Mouse (Mus musculus) spleen, postnatal 36 days (tissue): ENCODE data around the gene Dlg2.
"Not testable (repeated sequence)": the region's sequence is repeated elsewhere in the genome, so short reads cannot be mapped to it uniquely, and the experiment has no call there.

ENCODE experiments used
- DNase-seq, 2 experiments: peaks; one replicate each; pipeline ENCODE4 v3.0.0; 2022; ENCODE audit warnings: low spot score in 2 of 2, mixed read lengths in 1 of 2

The Dlg2 gene

DNA sequence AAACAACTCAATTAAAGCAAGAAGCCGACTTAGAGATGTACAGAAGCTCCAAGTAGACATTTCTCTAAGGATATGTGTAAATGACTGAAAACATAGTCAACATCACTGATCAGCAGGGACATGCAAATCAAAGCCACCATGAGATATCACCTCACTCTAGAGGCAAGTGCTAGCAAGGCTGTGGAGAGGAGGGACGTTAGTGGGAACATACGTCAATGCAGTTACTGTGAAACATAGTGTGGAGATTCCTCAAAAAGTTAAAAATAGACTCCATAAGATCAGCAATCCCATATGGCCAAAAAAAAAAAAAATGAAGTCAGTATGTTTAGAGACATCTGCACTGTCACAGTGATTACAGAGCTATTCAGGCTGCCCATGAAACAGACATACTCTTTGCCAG, 349.2 kb downstream of the Dlg2 start:
- DNase-seq: no peak

DNA sequence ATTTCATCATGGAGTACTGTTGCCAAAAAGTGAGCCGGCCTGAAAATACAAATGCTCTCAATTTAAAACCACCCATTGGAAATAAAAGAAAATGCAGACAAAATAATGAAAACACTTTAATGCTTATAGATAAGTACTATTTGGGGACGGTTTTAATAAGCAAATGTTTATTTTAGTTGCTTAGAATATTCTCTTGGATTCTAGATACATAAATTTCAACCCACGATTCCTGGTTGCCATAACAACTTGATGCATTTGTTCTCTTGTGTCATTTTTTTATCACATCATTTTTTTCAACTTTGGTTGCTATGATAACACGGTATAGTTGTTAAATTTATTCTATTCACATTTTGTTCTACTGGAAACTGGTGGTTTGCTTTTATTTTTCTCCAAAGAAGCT, 364.8 kb downstream of the Dlg2 start:
- DNase-seq: no peak

DNA sequence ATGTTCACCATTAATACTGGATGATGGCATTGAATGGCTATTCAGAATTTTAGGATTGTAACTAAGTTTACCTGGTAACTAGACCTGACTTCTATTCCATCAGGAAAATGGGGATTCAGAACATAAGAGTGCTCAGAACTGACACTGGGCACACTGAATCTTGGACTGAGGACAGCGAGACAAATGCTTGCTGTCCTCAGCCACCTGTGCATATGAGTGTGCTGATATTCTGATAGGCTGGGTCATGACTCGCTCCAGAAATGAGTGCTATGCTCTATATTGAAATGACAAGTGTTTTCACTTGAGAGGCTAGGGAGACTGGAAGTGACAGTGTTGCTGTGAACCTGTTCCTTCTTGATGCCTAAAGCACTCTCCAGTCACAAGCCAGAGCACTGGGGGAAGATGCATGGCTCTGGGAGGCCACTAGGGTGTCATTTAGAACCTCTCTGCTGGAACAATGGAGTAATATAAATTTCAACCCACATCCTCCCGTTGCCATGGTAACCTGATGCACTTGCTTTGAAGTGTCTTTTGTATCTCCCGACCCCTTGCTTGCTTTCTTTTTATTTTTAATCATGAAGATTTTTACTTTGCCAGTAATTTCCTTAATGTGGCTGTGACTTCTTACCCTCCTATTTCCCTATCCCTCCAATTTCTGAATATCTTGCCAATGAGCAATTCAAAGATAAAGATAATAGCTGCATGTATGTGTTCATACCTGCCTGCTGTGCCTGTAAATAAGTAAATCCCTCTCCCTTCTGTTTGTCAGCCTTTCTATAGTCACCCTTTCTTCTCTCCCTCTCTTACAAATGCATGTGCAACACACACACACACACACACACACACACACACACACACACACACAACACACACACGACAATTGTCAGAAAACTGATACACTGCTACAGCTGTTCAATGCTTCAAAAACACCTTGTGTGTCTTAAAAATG, 367.1 kb downstream of the Dlg2 start:
- DNase-seq: no peak

DNA sequence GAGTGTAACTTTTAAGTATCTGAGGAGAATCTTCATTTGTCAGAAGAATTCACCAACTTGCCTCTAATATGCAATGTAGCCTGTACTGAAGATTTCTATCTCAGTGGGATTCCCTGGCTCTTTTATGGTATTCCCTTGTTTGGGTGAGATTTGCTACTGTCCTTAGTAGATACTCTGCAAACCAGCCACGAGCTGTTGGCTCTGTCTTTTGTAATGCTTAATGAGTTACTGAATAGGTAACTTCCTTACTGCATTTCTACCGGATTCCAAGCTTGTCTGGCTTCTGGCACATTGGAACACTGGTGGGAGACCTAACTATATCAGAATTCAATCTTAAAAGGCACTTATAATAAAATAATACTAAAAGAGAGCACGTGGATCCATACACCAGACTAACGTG, 400.3 kb downstream of the Dlg2 start:
- DNase-seq: not testable (repeated sequence)

DNA sequence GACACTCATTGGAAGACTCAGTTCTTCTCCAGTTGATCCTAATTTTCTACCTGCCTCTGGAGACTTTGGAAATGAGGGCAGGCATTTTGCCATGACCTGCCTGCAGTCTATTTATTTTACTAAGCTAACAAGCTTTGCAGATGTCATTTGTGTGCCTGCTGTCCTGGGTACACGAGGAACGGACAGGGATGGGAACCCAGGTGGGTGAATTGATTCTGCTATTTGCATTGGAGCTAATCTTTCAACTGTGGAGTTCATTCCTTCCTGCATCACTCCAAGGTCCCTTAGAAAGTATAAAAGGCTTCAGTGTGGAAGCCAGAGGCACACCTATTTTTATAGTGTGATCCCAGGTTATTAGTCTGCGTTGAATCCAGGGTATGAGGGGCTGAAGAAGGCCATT, 406.3 kb downstream of the Dlg2 start:
- no peak for DNase-seq

DNA sequence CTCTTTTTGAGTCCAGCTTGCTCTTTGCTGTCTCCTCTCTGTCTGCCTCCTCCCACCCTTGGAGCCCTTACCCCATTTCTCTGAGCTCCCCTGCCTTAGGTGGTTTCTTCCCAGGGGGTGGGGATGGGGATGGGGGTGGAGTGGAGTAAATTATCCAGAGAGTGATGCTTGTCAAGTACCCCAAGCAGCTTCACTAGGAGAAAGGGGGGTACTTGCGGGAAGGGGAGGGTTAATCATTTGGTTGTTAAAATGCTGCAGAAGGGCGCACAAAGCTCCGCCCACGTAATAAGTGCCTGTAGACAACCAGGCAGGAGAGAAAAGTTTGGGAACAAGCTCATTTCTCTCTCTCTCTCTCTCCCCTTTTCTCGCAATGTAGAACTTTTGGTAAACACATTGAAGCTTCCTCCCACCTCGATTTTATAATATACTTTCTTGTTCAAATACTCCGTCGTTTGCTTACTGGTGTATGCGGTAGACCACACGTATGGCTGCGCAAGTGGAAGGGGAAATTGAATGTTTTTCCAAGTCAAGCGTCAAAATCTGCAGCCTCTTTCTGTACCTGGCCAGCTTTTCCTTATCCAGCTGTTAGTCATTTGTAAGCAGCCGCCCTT, 410.0 kb downstream of the Dlg2 start:
- DNase-seq: no peak

DNA sequence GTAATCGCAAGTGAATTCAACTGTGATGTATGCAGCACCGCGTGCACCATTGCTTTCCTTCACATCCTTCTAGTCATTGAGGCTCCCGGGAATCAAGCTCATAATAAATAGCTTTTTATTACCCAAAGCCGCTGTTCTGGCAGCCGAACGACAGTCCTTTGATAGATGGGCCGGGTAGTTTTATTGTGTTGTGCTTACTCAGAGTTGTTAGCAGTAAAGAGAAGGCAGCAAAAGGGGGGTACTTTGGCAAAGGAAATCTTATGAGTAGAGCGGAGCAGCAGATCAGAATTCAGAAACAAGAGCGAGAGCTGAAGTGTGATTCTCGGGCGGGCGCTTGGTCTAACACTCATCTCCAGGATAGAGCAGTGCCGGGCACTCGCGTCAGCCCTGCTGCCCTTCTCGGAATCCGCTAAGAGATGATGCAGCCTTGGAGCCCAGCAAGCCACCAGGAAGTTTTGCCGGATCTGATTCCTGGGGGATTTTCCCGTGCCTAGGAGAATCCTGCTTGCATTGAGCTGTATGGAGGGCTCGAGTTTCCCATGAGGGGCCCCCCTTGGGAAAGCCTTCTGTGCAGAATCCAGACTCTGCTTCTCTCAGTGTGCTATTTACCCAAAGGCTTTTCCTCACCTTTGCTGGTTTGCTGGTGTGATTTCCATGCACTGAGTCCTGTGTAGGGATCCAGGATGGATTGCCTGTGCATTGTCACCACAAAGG, 410.7 kb downstream of the Dlg2 start:
- DNase-seq: no peak

DNA sequence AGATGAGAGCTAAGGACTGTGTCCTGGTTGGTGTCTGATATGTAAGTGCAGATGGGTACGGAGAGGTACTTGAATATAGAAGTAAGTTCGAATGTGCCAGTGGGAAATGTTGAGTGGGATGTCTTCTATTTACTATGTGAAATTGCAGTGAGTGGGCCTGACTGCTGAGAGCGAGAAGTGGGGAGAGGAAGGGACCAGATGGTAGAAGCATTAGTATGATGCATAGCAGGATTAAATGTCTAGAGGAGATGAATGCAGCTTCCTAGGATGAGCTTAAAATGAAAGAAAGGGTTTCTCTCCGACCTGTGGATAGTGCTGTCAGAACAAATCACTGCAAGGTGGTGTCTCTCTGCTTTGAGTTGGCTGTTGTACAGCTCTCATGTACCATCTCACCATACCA, 451.0 kb downstream of the Dlg2 start:
- no peak for DNase-seq

DNA sequence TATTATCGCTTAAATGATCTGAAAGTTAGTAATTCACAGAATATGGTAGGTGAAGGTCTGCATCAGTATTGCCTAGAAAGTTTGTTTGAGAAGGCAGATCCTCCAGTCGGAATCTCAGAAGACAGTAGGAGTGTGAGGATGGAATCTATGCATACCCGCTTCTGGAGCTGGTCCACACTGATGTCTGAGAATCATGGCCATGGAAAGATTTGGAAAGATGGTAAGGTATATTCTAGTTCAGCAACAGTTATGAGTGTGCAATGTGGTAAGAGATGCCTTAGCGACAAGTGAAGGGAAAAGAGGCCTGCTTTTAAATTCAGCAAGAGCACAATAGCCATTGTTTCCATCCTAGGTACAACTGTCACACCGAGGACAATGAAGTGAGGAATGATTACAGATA, 464.3 kb downstream of the Dlg2 start:
- DNase-seq: no peak

DNA sequence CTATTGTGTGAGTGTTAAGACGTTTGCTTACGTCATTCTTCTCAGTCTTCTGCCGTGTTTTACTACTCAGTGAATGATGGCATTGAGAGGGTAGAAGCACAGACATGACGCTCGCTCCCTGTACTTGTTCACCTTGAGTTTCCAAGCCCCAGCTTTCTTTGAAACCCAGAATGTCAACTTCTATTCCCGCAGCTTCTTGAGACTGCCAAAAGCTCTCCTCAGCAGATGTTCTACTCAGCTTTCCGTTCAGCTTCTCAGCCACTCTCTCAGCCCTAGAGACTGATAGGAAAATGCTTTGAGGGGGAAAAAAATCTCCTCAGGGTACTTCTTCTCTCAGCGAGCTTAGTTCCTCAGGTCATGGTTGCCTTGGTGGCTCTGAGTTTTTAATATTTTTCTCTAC, 470.6 kb downstream of the Dlg2 start:
- DNase-seq: no peak

DNA sequence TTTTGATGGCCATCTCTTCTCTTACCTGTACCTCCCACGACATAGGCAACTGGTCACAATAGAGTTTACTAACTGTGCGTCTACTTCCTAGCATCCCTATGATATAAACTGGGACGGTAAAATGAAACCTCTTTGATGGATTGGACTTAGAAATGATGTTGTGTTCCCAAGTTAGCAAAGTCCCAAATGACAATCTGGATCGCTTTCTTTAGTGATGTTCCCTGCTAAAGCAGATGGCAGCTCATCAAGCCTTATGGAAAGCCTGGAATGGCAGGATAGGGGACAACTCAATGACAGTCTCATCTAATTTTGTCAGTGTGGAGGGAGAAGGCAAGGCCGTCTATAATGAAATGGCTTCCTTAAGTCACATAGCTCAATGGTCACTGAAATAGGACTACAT, 472.7 kb downstream of the Dlg2 start:
- DNase-seq: no peak

DNA sequence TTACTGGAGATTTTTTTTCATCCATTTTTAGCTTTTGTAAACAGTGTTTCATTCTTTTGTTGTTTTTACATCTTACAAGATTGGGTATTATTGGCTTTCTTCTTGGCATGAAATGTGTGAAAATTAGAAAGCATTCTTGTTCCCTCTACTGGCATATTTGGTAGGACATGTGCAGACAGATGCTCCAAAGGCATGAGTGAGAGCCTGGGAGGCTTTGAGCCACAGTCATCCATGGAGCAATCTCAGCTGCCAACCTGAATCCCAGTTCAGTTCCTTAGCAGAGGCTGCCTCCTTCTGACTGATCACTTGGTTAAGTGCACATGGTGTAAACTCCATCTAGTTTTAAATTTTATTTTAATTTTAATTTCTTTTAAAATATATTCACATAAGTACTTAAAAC, 500.8 kb downstream of the Dlg2 start:
- no peak for DNase-seq

DNA sequence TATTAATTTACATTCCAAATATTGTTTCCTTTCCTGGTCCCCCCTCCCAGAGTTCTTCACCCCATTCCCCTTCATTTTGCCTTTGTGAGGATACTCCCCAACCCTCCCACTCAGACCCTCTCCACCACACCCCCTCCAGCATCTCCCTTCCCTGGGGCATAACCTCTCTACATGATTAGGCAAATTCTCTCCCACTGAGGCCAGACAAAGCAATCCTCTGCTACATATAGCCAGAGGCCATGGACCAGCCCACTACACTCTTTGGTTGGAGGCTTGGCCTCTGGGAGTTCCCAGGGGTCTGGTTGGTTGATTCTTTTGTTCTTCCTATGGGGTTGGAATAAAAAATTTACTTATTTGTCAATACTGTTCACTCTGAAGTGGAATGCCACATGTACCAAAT, 505.6 kb downstream of the Dlg2 start:
- DNase-seq: no peak

DNA sequence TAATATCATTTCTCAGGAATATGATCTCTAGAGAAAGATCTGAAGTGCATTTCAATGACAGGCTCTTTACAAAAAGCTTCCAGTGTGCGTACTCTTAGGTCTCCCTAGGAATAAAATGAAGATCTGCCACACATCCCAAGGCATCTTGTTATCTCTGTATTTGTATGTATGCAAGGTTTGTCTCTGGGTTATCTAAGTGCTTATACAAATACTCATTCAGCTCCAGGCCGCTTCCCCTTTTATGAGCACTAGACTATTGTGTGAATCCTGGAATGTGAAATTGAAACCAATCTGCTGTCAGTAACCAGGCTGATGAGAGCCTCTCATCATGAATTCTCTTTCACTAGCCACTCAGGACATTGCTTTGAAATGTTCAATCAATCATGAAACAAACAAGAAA, 534.2 kb downstream of the Dlg2 start:
- DNase-seq: no peak

DNA sequence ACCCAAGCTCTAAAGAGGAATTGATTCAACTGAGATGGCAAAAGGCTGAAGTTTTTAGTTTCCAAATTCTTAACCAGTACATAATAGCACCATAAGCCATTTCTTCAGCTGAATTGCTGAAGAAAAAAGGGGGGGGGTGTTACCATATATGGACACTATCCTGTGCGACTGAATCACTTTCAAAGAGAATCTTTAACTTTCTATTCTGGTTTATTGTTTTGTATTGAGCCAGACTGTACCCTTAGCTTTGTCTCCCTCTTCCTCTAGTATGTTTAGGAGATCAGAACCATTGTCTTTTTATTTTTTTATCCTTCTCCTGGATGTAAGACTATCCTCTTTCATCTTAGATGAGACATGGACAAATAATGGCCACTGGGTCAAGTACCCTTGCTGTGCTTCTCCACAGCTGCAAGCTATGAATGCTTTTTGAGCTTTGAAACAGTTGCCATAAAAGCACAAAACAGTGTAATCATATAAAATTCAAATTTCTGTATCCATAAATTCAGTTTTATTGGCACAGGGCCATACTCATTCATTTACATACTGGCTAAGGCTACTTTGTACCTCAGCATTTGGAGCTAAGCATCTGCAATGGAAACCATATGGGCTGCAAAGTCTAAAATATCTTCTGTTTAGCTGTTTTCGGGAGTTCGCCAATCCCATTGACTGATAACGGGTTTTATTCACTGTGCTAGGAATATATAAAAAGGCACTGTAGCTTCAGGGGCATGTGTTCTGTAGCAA, 568.7 kb downstream of the Dlg2 start:
- DNase-seq: no peak

DNA sequence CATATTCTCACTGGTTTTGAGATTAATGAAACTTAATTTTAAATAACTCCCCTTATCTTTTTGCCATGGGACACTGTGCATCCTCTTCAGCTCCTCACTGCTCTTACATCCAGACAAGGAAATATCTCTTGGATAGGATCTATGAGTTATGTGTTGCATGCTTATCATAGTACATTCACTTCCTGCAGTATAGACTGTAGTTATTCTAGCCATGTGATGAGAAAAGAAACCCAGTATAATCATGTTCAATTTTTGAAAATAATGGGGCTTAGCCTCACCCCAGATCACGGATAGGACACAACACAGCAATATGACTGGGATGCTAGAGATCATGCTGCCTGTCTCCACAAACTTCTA, 569.2 kb downstream of the Dlg2 start:
- DNase-seq: no peak

DNA sequence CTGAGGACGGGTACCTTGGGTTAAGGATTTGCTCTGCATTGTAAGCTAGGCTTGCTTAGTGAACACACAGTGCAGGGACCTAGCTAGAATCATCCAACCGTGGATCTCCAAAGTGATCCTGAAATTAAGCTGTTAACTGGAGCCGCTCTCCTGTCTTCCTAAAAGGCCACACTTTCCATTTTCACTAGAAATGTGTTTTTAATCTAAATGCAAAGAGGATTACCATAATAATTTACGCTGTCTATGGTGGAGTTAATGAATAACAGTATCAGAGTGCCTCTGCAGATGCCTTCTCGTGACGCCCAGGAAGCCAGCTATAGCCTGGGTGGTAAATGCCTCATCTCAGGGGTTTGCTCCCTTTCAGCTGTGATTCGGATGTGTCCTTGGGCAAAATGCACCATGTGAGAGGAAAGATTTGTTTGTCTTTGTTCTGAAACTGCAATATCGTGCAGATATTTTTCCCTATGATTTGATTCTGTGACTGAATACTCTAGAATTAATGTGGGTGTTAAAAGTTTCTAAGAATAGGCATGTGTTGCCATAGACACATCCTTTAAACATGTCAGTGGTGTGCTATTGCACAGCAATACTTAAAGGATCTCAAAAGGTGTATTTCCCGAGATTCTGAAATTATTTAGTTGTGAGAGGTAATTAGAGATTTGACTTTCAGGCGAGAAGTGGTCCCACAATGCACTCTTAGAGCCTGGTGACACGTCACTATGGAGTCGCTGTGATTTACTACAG, 587.0 kb downstream of the Dlg2 start:
- no peak for DNase-seq

DNA sequence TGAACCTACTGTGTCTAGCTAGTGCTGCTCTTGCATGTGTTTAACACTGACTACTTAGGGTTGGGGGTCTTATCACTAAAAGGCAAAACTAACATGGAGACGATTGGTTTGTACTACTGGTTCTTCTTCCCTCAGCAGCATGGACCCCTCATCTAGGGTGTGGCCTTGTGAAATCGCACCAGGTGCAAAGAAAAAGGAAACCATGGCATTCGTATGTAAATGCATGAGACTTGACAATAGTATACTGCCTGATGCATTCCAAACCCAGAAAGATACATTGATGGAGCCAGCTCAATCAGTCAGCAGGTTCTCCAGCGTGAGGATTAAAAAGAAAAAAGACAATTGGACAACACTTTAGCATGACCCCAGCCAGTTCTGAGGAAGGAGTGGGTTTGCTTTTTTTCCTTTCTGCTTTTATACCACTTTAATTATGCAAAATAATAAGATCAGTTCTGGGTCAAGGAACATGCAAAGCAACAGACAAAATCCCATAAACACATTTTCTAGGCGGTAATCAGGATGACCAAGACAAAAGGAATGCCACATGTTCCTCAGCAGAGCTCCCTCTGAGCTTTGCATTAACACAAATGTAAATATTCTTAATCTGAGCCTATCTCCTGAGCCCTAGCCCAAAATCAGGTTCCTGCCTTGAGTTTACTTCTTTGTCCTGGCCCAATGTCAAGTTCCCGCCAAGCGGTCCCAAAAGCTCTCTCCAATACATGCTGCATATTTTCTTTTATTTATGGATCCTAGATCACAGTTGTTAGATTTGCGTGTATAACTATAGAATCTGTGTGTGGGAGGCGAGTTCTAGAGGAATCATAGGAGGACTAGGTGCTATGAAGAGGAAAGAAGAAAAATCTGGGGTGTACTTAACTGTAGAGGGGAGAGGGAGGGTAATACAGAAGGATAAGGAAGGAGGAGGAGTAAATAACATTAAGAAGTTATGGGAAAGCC, 595.6 kb downstream of the Dlg2 start:
- DNase-seq: no peak

DNA sequence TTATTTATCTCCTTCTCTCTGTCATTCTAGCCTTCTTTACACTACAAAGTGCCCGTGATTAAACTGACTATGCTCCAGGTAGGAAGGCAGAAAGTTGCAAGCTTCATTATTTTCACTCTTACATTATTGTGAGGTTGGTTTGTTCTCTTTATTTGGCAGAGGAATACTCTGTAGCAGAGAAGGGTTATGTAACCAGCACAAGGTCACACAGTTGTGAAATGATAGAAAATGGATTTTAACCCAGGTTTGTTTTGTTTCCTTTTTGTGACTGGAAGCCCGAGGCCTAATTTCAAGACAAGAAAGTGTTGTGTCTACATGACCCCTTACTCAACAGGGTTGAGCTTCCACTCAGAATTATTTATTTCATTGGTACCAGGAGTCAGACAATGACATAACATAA, 609.6 kb downstream of the Dlg2 start:
- no peak for DNase-seq

DNA sequence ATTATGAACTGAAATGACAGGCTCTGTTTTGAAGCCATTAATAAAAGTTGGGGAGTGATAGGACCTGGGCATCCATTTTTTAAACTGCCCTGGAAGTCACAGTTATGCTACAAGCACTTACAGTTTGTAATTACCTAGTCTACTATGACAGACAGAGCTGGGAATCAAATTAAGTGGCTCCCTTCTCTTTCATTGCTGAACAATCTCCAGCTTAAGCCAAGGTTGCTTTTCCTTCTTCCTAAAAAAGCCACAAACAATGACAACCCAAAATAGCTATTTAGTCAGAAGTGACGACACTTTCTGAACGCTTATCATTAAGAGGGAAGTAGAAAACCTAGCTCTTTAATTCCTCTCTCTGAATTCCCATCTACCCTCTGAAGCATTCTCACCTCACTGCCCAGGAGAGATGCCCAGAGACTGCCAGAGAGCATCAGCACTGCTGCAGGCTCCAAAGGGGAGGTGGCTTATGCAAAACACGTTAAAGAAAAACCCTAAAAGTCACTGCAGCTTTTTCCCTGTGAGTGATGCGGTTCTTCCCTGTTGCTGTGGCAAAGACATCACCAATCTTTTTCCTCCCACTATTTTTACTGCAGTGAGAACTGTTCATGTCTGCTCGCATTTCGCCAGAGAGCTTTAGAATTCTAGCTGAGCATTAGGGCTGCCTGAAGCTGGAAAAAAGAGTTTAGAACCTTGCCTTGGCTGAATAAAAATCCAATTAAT, 612.9 kb downstream of the Dlg2 start:
- DNase-seq: no peak
